Mouse (Mus musculus) midbrain, embryonic 15.5 days (tissue): ENCODE data around the gene Carns1. TPM values are rescaled to one million over a fixed set of nuclear protein-coding genes. Genes with fewer than 3 reads are reported as not detected.
A peak's percentile ranks its signal among the peaks of the same experiment; 100 is the strongest.

Experiments
- ATAC-seq: fragments of 200-750 bp; cut with Nextera tagmentation; replicated peaks from 2 replicates; pipeline ENCODE4 v1.8.0; 2017; ENCODE audit warnings: moderate TSS enrichment
- H3K27ac ChIP-seq: fragments of 300-500 bp; sonication (generic); 2 replicates; pipeline ENCODE4 v1.5.1; 2015; ENCODE audit warnings: mild to moderate bottlenecking, inconsistent platforms
- H3K27me3 ChIP-seq: fragments of 300-500 bp; sonication (generic); replicated peaks from 2 replicates; pipeline ENCODE4 v1.6.1; 2015; ENCODE audit warnings: inconsistent platforms
- H3K36me3 ChIP-seq: fragments of 300-500 bp; sonication (generic); replicated peaks from 2 replicates; pipeline ENCODE4 v1.6.1; 2015; ENCODE audit warnings: inconsistent platforms
- H3K4me1 ChIP-seq: fragments of 300-500 bp; sonication (generic); 2 replicates; pipeline ENCODE4 v1.6.1; 2015; ENCODE audit warnings: inconsistent platforms
- H3K4me2 ChIP-seq: fragments of 300-500 bp; sonication (generic); 2 replicates; pipeline ENCODE4 v1.6.1; 2015; ENCODE audit warnings: inconsistent platforms, mild to moderate bottlenecking, moderate library complexity
- H3K4me3 ChIP-seq: fragments of 300-500 bp; sonication (generic); 2 replicates; pipeline ENCODE4 v1.5.1; 2015; ENCODE audit warnings: mild to moderate bottlenecking, inconsistent platforms
- H3K9ac ChIP-seq: fragments of 300-500 bp; sonication (generic); 2 replicates; pipeline ENCODE4 v1.6.1; 2015; ENCODE audit warnings: mild to moderate bottlenecking, inconsistent platforms
- H3K9me3 ChIP-seq: fragments of 300-500 bp; sonication (generic); 2 replicates; pipeline ENCODE4 v1.6.1; 2016; ENCODE audit warnings: inconsistent platforms
- WGBS: fragments of 180-500 bp; shearing (Covaris S2); methylation state at CpG from one replicate; pipeline ENCODE4 v1.1.7; 2015; ENCODE audit warnings: mixed read lengths; 5-methylcytosine and 5-hydroxymethylcytosine counted together
- microRNA-seq: library from miRNA; unstranded; fragments of <30 nt; microRNA quantifications from one replicate; pipeline ENCODE4, GENCODE M21; 2016
- polyA plus RNA-seq: library from polyadenylated mRNA; unstranded; fragments of >200 nt; fragmentation: Nextera tagmentation; extraction: Ambion mirVana; gene quantifications from 2 replicates; pipeline ENCODE4 v1.2.1, GENCODE M21; 2015

The Carns1 gene
- polyA plus RNA-seq, 1 experiment from 2014 or later: 6.9 TPM

- Histone ChIP-seq H3K4me2 (peak overlapping the region; percentile 42; the same call in 1 of the 2 replicates), H3K4me3 (no peak overlapping the region), H3K9me3 (no peaks in the 10 kb centered on the region), H3K4me1 (peaks cover 14% of the 10 kb centered on the region), H3K9ac (no peak overlapping the region), H3K27me3 (no peaks in the 10 kb centered on the region), H3K27ac (no peak overlapping the region), H3K36me3 (peaks cover 16% of the 10 kb centered on the region)
- ATAC-seq: no peak
- WGBS: 87% methylated on average over 6 of the region's 6 CpGs
Observed at GRCm38 (mm10) chr19:4119716-4120487, 55.4 kb downstream of the Carns1 start.

GRCm38 (mm10) chr19:4118350-4118749 is 56.9 kb downstream of the Carns1 start:
- Histone ChIP-seq H3K9me3 (no peaks in the 10 kb centered on the region), H3K36me3 (peaks cover 31% of the 10 kb centered on the region), H3K4me3 (no peak overlapping the region), H3K27ac (no peak overlapping the region), H3K9ac (no peak overlapping the region), H3K4me2 (no peak overlapping the region), H3K4me1 (peaks cover 10% of the 10 kb centered on the region), H3K27me3 (no peaks in the 10 kb centered on the region)
- 98% methylated on average over 2 of the region's 2 CpGs for WGBS
- ATAC-seq: no peak

GRCm38 (mm10) chr19:4117006-4117405 is 58.3 kb downstream of the Carns1 start:
- ATAC-seq: no peak
- H3K9me3 ChIP-seq: no peaks in the 10 kb centered on the region
- H3K27me3 ChIP-seq: no peaks in the 10 kb centered on the region
- H3K4me1 ChIP-seq: peaks cover 10% of the 10 kb centered on the region
- H3K9ac ChIP-seq: no peak overlapping the region
- no peak overlapping the region for H3K4me3 ChIP-seq
- no peak overlapping the region for H3K4me2 ChIP-seq
- no peak overlapping the region for H3K27ac ChIP-seq
- H3K36me3 ChIP-seq: peaks cover 42% of the 10 kb centered on the region
- 93% methylated on average over 7 of the region's 7 CpGs for WGBS

DNA sequence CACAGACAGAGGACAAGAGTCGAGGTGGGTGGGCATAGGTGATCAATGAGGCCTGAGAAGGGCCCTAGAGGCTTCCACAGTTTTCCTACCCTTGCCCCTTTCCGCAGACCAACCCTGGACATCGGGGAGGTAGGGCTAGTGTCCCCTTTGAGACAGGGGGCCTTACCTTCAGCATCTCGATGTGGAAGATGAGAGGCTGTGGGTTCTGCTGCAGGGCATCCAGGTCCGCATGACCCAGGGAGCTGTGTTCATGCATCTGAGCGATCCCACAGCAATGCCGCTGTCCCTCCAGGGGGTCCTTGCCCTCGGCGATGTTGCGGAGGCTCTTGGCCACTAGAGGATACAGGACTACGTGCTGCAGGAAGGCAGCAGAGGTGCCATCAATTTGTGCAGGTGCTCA is 59.5 kb downstream of the Carns1 start:
- Histone ChIP-seq H3K36me3 (peaks cover 50% of the 10 kb centered on the region), H3K4me3 (no peak overlapping the region), H3K27me3 (no peaks in the 10 kb centered on the region), H3K9me3 (no peaks in the 10 kb centered on the region), H3K27ac (no peak overlapping the region), H3K4me1 (peaks cover 10% of the 10 kb centered on the region), H3K4me2 (no peak overlapping the region), H3K9ac (no peak overlapping the region)
- ATAC-seq: no peak
- 85% methylated on average over 11 of the region's 11 CpGs for WGBS

- no peak overlapping the region for H3K27ac ChIP-seq
- no peak overlapping the region for H3K4me2 ChIP-seq
- ATAC-seq: no peak
- H3K27me3 ChIP-seq: no peaks in the 10 kb centered on the region
- no peak overlapping the region for H3K9ac ChIP-seq
- no peak overlapping the region for H3K4me3 ChIP-seq
- peaks cover 3% of the 10 kb centered on the region; the same call in 1 of the 2 replicates for H3K4me1 ChIP-seq
- 91% methylated on average over 10 of the region's 10 CpGs for WGBS
- no peaks in the 10 kb centered on the region for H3K9me3 ChIP-seq
- H3K36me3 ChIP-seq: peaks cover 56% of the 10 kb centered on the region
Observed at GRCm38 (mm10) chr19:4115144-4115543, 60.1 kb downstream of the Carns1 start.

- H3K4me3 ChIP-seq: no peak overlapping the region
- H3K4me2 ChIP-seq: no peak overlapping the region
- ATAC-seq: no peak
- H3K9me3 ChIP-seq: no peaks in the 10 kb centered on the region
- H3K36me3 ChIP-seq: peaks cover 58% of the 10 kb centered on the region
- WGBS: 90% methylated on average over 10 of the region's 10 CpGs
- H3K27ac ChIP-seq: no peak overlapping the region
- H3K27me3 ChIP-seq: no peaks in the 10 kb centered on the region
- H3K4me1 ChIP-seq: no peaks in the 10 kb centered on the region
- H3K9ac ChIP-seq: no peak overlapping the region
Observed at GRCm38 (mm10) chr19:4114551-4114950, 60.7 kb downstream of the Carns1 start.

Small RNA genes within 50 kb of the gene (microRNA-seq; reads per million reads assigned to microRNA genes)
- not detected for gene Gm26115

Other genes starting within 250 kb of the Carns1 start
- gene Aldh3b1, start 245.7 kb downstream of the Carns1 start, polyA plus RNA-seq: 1.9 TPM in 2 replicates
- 11.7 and 11.8 TPM in 2 replicates for gene Unc93b1, start 240.3 kb downstream of the Carns1 start, polyA plus RNA-seq
- gene Aldh3b3, start 216.8 kb downstream of the Carns1 start, polyA plus RNA-seq: not detected in 2 replicates
- 0.43 and 0.67 TPM in 2 replicates for gene Aldh3b2, start 203.2 kb downstream of the Carns1 start, polyA plus RNA-seq
- gene Acy3, start 188.9 kb downstream of the Carns1 start, polyA plus RNA-seq: 1.7 and 2.2 TPM in 2 replicates
- not detected in 2 replicates for gene Tbx10, start 182.7 kb downstream of the Carns1 start, polyA plus RNA-seq
- 30.6 and 33.4 TPM in 2 replicates for gene Nudt8, start 174.9 kb downstream of the Carns1 start, polyA plus RNA-seq
- gene Gm49405, start 174.9 kb downstream of the Carns1 start, polyA plus RNA-seq: 6.5 and 8.3 TPM in 2 replicates
- gene Doc2g, start 172.2 kb downstream of the Carns1 start, polyA plus RNA-seq: 8.4 and 12.1 TPM in 2 replicates
- gene Ndufv1, start 162.7 kb downstream of the Carns1 start, polyA plus RNA-seq: 229 and 239 TPM in 2 replicates
- 513 and 520 TPM in 2 replicates for gene Gstp1, start 137.5 kb downstream of the Carns1 start, polyA plus RNA-seq
- 2.7 and 5.6 TPM in 2 replicates for gene Gstp2, start 129.5 kb downstream of the Carns1 start, polyA plus RNA-seq
- gene Gstp3, start 115.9 kb downstream of the Carns1 start, polyA plus RNA-seq: not detected in 2 replicates
- 0.22 TPM in 1 of 2 replicates, not detected in the other for gene Cabp2, start 93.9 kb downstream of the Carns1 start, polyA plus RNA-seq
- 92.3 and 92.9 TPM in 2 replicates for gene Cdk2ap2, start 78.3 kb downstream of the Carns1 start, polyA plus RNA-seq
- gene Pitpnm1, start 75.5 kb downstream of the Carns1 start, polyA plus RNA-seq: 97.7 and 102 TPM in 2 replicates
- gene Aip, start 49.6 kb downstream of the Carns1 start, polyA plus RNA-seq: 99.5 and 101 TPM in 2 replicates
- gene Gpr152, start 35.7 kb downstream of the Carns1 start, polyA plus RNA-seq: 0.04 TPM in 1 of 2 replicates, not detected in the other
- 0.22 and 0.28 TPM in 2 replicates for gene Cabp4, start 31.4 kb downstream of the Carns1 start, polyA plus RNA-seq
- gene Coro1b, start 26.9 kb downstream of the Carns1 start, polyA plus RNA-seq: 127 and 139 TPM in 2 replicates
- 0.26 and 0.96 TPM in 2 replicates for gene Ptprcap, start 21.9 kb downstream of the Carns1 start, polyA plus RNA-seq
- gene Rps6kb2, start 12.1 kb downstream of the Carns1 start, polyA plus RNA-seq: 60.1 and 60.7 TPM in 2 replicates
- gene Tbc1d10c, start 15.8 kb upstream of the Carns1 start, polyA plus RNA-seq: 0.38 and 0.93 TPM in 2 replicates
- 537 and 571 TPM in 2 replicates for gene Ppp1ca, start 16.6 kb upstream of the Carns1 start, polyA plus RNA-seq
- gene Rad9a, start 26.2 kb upstream of the Carns1 start, polyA plus RNA-seq: 23.7 and 24.9 TPM in 2 replicates
- gene Clcf1, start 38.8 kb upstream of the Carns1 start, polyA plus RNA-seq: 0.79 and 0.88 TPM in 2 replicates
- not detected in 2 replicates for gene AC109138.7, start 38.9 kb upstream of the Carns1 start, polyA plus RNA-seq
- gene Pold4, start 56.4 kb upstream of the Carns1 start, polyA plus RNA-seq: 20.4 and 20.6 TPM in 2 replicates
- 12.2 and 16.2 TPM in 2 replicates for gene Ssh3, start 93.7 kb upstream of the Carns1 start, polyA plus RNA-seq
- 53.9 and 57.1 TPM in 2 replicates for gene Ankrd13d, start 107.7 kb upstream of the Carns1 start, polyA plus RNA-seq
- gene Grk2, start 130.7 kb upstream of the Carns1 start, polyA plus RNA-seq: 28.2 and 29.6 TPM in 2 replicates
- 37.0 and 38.8 TPM in 2 replicates for gene Kdm2a, start 222.8 kb upstream of the Carns1 start, polyA plus RNA-seq